Mouse (Mus musculus) CH12.LX (cell line): ENCODE data around the gene Defb19. TPM values are rescaled to one million over a fixed set of nuclear protein-coding genes. Genes with fewer than 3 reads are reported as not detected.

Source experiments
- DNase-seq: peaks from one replicate; pipeline ENCODE4 v3.0.0-alpha.2; 2013; ENCODE audit errors: extremely low read depth
- H3K27ac ChIP-seq: 2 replicates; pipeline ENCODE4 v1.5.1; 2012; ENCODE audit warnings: low read depth, mild to moderate bottlenecking, control low read depth, moderate library complexity; ENCODE audit not compliant: insufficient read depth
- H3K27me3 ChIP-seq: replicated peaks from 2 replicates; pipeline ENCODE3; 2012; ENCODE audit warnings: inconsistent platforms
- H3K36me3 ChIP-seq, 2 experiments: replicated peaks in 1 of 2; 2 replicates each; pipeline versions ENCODE3 to v1.6.1; 2012; ENCODE audit warnings: inconsistent platforms in 1 of 2, low read length in 1 of 2, mild to moderate bottlenecking in 1 of 2, mixed read lengths in 1 of 2, moderate library complexity in 1 of 2; ENCODE audit not compliant: control insufficient read depth in 1 of 2, insufficient read depth in 1 of 2
- H3K4me1 ChIP-seq, 2 experiments: 2 replicates each; pipeline ENCODE4 v1.6.1; 2012; ENCODE audit warnings: inconsistent platforms in 1 of 2, moderate library complexity in 1 of 2; ENCODE audit not compliant: insufficient read depth in 2 of 2, control insufficient read depth in 1 of 2
- H3K4me2 ChIP-seq: 2 replicates; pipeline ENCODE4 v1.6.1; 2012; ENCODE audit warnings: low read depth, mild to moderate bottlenecking, control low read depth; ENCODE audit not compliant: poor library complexity, insufficient read depth, severe bottlenecking
- H3K4me3 ChIP-seq, 3 experiments: fragments of 150-350 bp in 1 of 3; sonication (generic) in 1 of 3; replicated peaks in 1 of 3; 2 replicates each; pipeline versions ENCODE3 to v1.5.1; 2011 to 2012; ENCODE audit warnings: low read depth in 2 of 3, low read length in 2 of 3, mild to moderate bottlenecking in 2 of 3, moderate library complexity in 2 of 3, control low read depth in 1 of 3, improper control_type of control experiment in 1 of 3, inconsistent platforms in 1 of 3, mixed read lengths in 1 of 3; ENCODE audit not compliant: poor library complexity in 1 of 3
- H3K79me2 ChIP-seq: replicated peaks from 2 replicates; pipeline ENCODE4 v1.6.1; 2012; ENCODE audit warnings: mild to moderate bottlenecking, moderate library complexity; ENCODE audit not compliant: control insufficient read depth, poor library complexity, insufficient read depth, severe bottlenecking; ENCODE audit errors: extremely low read depth
- H3K9ac ChIP-seq: 2 replicates; pipeline ENCODE4 v1.6.1; 2012; ENCODE audit warnings: low read depth, mild to moderate bottlenecking, control low read depth, moderate library complexity; ENCODE audit not compliant: insufficient read depth
- H3K9me3 ChIP-seq: replicated peaks from 2 replicates; pipeline ENCODE3; 2012; ENCODE audit warnings: low read length, inconsistent platforms, mixed read lengths
- BHLHE40 ChIP-seq: IDR thresholded peaks from 2 replicates; pipeline ENCODE4 v1.6.1; 2011; ENCODE audit warnings: mild to moderate bottlenecking, low read depth, low read length, improper control_type of control experiment
- CHD1 ChIP-seq: IDR thresholded peaks from 2 replicates; pipeline ENCODE4 v1.6.1; 2012; ENCODE audit warnings: low read depth, low read length, improper control_type of control experiment, inconsistent platforms
- CHD2 ChIP-seq: IDR thresholded peaks from 2 replicates; pipeline ENCODE4 v1.6.1; 2011; ENCODE audit warnings: low read length, improper control_type of control experiment
- CTCF ChIP-seq, 2 experiments: IDR thresholded peaks in 1 of 2; conservative IDR thresholded peaks in 1 of 2; 2 replicates each; pipeline ENCODE4 v1.5.1; 2011 to 2012; ENCODE audit warnings: low read depth in 2 of 2, low read length in 2 of 2, improper control_type of control experiment in 1 of 2, inconsistent platforms in 1 of 2, mild to moderate bottlenecking in 1 of 2, moderate library complexity in 1 of 2
- E2F4 ChIP-seq: IDR thresholded peaks from 2 replicates; pipeline ENCODE4 v1.6.1; 2011; ENCODE audit warnings: low read depth, low read length, improper control_type of control experiment; ENCODE audit not compliant: insufficient replicate concordance
- EP300 ChIP-seq: IDR thresholded peaks from 2 replicates; pipeline ENCODE4 v1.6.1; 2011; ENCODE audit warnings: low read length, improper control_type of control experiment
- IRF4 ChIP-seq: IDR thresholded peaks from 2 replicates; pipeline ENCODE4 v1.6.1; 2014; ENCODE audit warnings: low read depth, mild to moderate bottlenecking, inconsistent platforms, low read length, improper control_type of control experiment
- KAT2A ChIP-seq: IDR thresholded peaks from 2 replicates; pipeline ENCODE4 v1.6.1; 2012; ENCODE audit warnings: low read length, improper control_type of control experiment, inconsistent platforms; ENCODE audit not compliant: insufficient replicate concordance
- MAFK ChIP-seq: IDR thresholded peaks from 2 replicates; pipeline ENCODE4 v1.6.1; 2011; ENCODE audit warnings: low read length, improper control_type of control experiment; ENCODE audit not compliant: insufficient replicate concordance
- MAZ ChIP-seq: IDR thresholded peaks from 2 replicates; pipeline ENCODE4 v1.6.1; 2012; ENCODE audit warnings: low read depth, mild to moderate bottlenecking, inconsistent platforms, low read length, improper control_type of control experiment, moderate library complexity
- MEF2A ChIP-seq: IDR thresholded peaks from 2 replicates; pipeline ENCODE4 v1.6.1; 2014; ENCODE audit warnings: low read depth, mild to moderate bottlenecking, inconsistent platforms, low read length, improper control_type of control experiment, borderline replicate concordance
- MXI1 ChIP-seq: IDR thresholded peaks from 2 replicates; pipeline ENCODE4 v1.6.1; 2011; ENCODE audit warnings: mild to moderate bottlenecking, low read depth, low read length, improper control_type of control experiment
- MYC ChIP-seq: IDR thresholded peaks from 2 replicates; pipeline ENCODE4 v1.6.1; 2011; ENCODE audit warnings: low read depth, mild to moderate bottlenecking, improper control_type of control experiment, low read length
- NELFE ChIP-seq: IDR thresholded peaks from 2 replicates; pipeline ENCODE4 v1.6.1; 2011; ENCODE audit warnings: low read depth, low read length, improper control_type of control experiment
- PAX5 ChIP-seq: IDR thresholded peaks from 2 replicates; pipeline ENCODE4 v1.6.1; 2012; ENCODE audit warnings: low read length, inconsistent platforms, mixed read lengths
- POLR2A ChIP-seq: IDR thresholded peaks from 2 replicates; pipeline ENCODE4 v1.6.1; 2011; ENCODE audit warnings: low read depth, mild to moderate bottlenecking, improper control_type of control experiment, low read length
- POLR2AphosphoS2 ChIP-seq: IDR thresholded peaks from 2 replicates; pipeline ENCODE4 v1.6.1; 2011; ENCODE audit warnings: low read depth, low read length, improper control_type of control experiment
- RAD21 ChIP-seq: IDR thresholded peaks from 2 replicates; pipeline ENCODE4 v1.6.1; 2011; ENCODE audit warnings: low read depth, mild to moderate bottlenecking, low read length, improper control_type of control experiment, moderate library complexity
- RCOR1 ChIP-seq: conservative IDR thresholded peaks from 2 replicates; pipeline ENCODE4 v1.6.1; 2012; ENCODE audit warnings: low read depth, mild to moderate bottlenecking, inconsistent platforms, low read length, improper control_type of control experiment
- SIN3A ChIP-seq: IDR thresholded peaks from 2 replicates; pipeline ENCODE4 v1.6.1; 2012; ENCODE audit warnings: low read length, improper control_type of control experiment, inconsistent platforms
- SMC3 ChIP-seq: IDR thresholded peaks from 2 replicates; pipeline ENCODE4 v1.6.1; 2011; ENCODE audit warnings: low read depth, low read length, improper control_type of control experiment
- USF2 ChIP-seq: conservative IDR thresholded peaks from 2 replicates; pipeline ENCODE4 v1.6.1; 2011; ENCODE audit warnings: low read depth, low read length, improper control_type of control experiment
- ZC3H11A ChIP-seq: IDR thresholded peaks from 2 replicates; pipeline ENCODE4 v1.6.1; 2012; ENCODE audit warnings: low read depth, mild to moderate bottlenecking, inconsistent platforms, low read length, improper control_type of control experiment
- ZKSCAN1 ChIP-seq: IDR thresholded peaks from 2 replicates; pipeline ENCODE4 v1.6.1; 2012; ENCODE audit warnings: low read depth, inconsistent platforms, low read length, improper control_type of control experiment, borderline replicate concordance
- ZMIZ1 ChIP-seq: IDR thresholded peaks from 2 replicates; pipeline ENCODE4 v1.6.1; 2012; ENCODE audit warnings: low read depth, mild to moderate bottlenecking, inconsistent platforms, low read length, improper control_type of control experiment
- ZNF384 ChIP-seq: IDR thresholded peaks from 2 replicates; pipeline ENCODE4 v1.6.1; 2012; ENCODE audit warnings: low read depth, low read length, improper control_type of control experiment, inconsistent platforms
- dilution Hi-C: fragments of 300-500 bp; cut with MboI; formaldehyde crosslinking; loops from 2 replicates; pipeline ENCODE4 v1.14.3; 2020; ENCODE audit warnings: low sequenced_read_pairs; ENCODE audit not compliant: extremely low pct_unique_long_range_greater_than_20kb, extremely low pct_ligation_motif_present
- in situ Hi-C: fragments of 300-500 bp; cut with MboI; formaldehyde crosslinking; loops from 3 replicates; pipeline ENCODE4 v1.14.3; 2019; ENCODE audit warnings: low sequenced_read_pairs, low pct_ligation_motif_present, low pct_unique_long_range_greater_than_20kb, mixed read lengths
- polyA plus RNA-seq: library from polyadenylated mRNA; unstranded; fragments of >175 nt; gene quantifications from 2 replicates; pipeline ENCODE4 v1.2.1, GENCODE M21; 2012; ENCODE audit warnings: low read depth; ENCODE audit not compliant: insufficient read length
- total RNA-seq, 2 experiments: library from RNA; depleted of rRNA; stranded (reverse); fragments of 300-350 nt in 1 of 2; fragments of >200 nt in 1 of 2; gene quantifications; 2 replicates each; pipeline ENCODE4 v1.2.3; 2012 to 2014

The Defb19 gene
- total and polyA plus RNA-seq, 3 experiments, result not detected

GRCm38 (mm10) chr2:152586926-152587560, 6.9 kb upstream of the Defb19 start:
- H3K36me3 ChIP-seq, result no peaks in the 10 kb centered on the region
- no peak overlapping the region for H3K27ac ChIP-seq
- no peaks in the 10 kb centered on the region for H3K9me3 ChIP-seq
- no peaks in the 10 kb centered on the region for H3K79me2 ChIP-seq
- in situ Hi-C loops, result loop anchor here (25.0 kb wide), 1 partner anchor 125 kb away; the partner anchor contains the start of gene Defb23
- no peak for TF ChIP-seq BHLHE40
- TF ChIP-seq CTCF (conservative IDR thresholded peaks at IDR 0.05 in 1 of 2, IDR thresholded peaks at IDR 0.05 in 1 of 2; ENCODE audit: low read depth in 2 of 2, low read length in 2 of 2), result peak; percentile 59 to 71; a peak in 3 of 4 replicates
- no peak for TF ChIP-seq POLR2A
- peak; percentile 47 for TF ChIP-seq RAD21
- peak; percentile 69 for TF ChIP-seq SMC3
- TF ChIP-seq, all 38 proteins: peak for 3
- Histone ChIP-seq H3K4me2 (no peak overlapping the region), H3K9ac (no peak overlapping the region), H3K4me1 (peaks cover 0 to 7% of the 10 kb centered on the region in 2 experiments; a peak in 2 of 4 replicates), H3K27me3 (peaks cover 42% of the 10 kb centered on the region), H3K4me3 (no peak overlapping the region)
- dilution Hi-C loops, result no loop called here
- DNase-seq, result peak; percentile 43

- peaks cover 57% of the 10 kb centered on the region for H3K27me3 ChIP-seq
- H3K9ac ChIP-seq, result no peak overlapping the region
- H3K4me3 ChIP-seq, result no peak overlapping the region
- TF ChIP-seq MYC, result no peak
- TF ChIP-seq USF2, result no peak
- TF ChIP-seq PAX5, result no peak
- TF ChIP-seq RAD21, result no peak
- TF ChIP-seq ZKSCAN1, result no peak
- TF ChIP-seq EP300, result no peak
- TF ChIP-seq IRF4, result no peak
- no peak for TF ChIP-seq MAZ
- TF ChIP-seq E2F4, result no peak
- no peak for TF ChIP-seq KAT2A
- TF ChIP-seq, all 38 proteins: peak for 0
- H3K79me2 ChIP-seq, result no peaks in the 10 kb centered on the region
- no peak overlapping the region for H3K27ac ChIP-seq
- H3K9me3 ChIP-seq, result no peaks in the 10 kb centered on the region
- dilution Hi-C loops (no loop called here), in situ Hi-C loops (loop anchor here (25.0 kb wide), 1 partner anchor 118 kb away; the partner anchor contains the start of gene Defb23)
- no peaks in the 10 kb centered on the region for H3K4me1 ChIP-seq
- no peak overlapping the region for H3K4me2 ChIP-seq
- no peak for DNase-seq
- no peaks in the 10 kb centered on the region for H3K36me3 ChIP-seq
Observed at GRCm38 (mm10) chr2:152580612-152581011, 500 bp upstream of the Defb19 start.

GRCm38 (mm10) chr2:152573484-152573883, 6.6 kb downstream of the Defb19 start:
- Histone ChIP-seq H3K9me3 (peaks cover 5% of the 10 kb centered on the region), H3K79me2 (no peaks in the 10 kb centered on the region), H3K4me1 (no peaks in the 10 kb centered on the region), H3K9ac (no peak overlapping the region), H3K27me3 (peaks cover 55% of the 10 kb centered on the region), H3K4me3 (no peak overlapping the region), H3K27ac (no peak overlapping the region), H3K36me3 (no peaks in the 10 kb centered on the region), H3K4me2 (no peak overlapping the region)
- dilution Hi-C loops, result no loop called here
- DNase-seq, result no peak
- in situ Hi-C loops, result no loop called here
- TF ChIP-seq E2F4, result no peak
- TF ChIP-seq ZMIZ1, result no peak
- no peak for TF ChIP-seq BHLHE40
- no peak for TF ChIP-seq ZKSCAN1
- TF ChIP-seq MXI1, result no peak
- TF ChIP-seq RAD21, result no peak
- no peak for TF ChIP-seq MAFK
- no peak for TF ChIP-seq NELFE
- no peak for TF ChIP-seq RCOR1
- TF ChIP-seq ZNF384, result no peak
- no peak for TF ChIP-seq EP300
- no peak for TF ChIP-seq CHD2
- no peak for TF ChIP-seq MEF2A
- no peak for TF ChIP-seq CHD1
- TF ChIP-seq POLR2AphosphoS2, result no peak
- no peak for TF ChIP-seq ZC3H11A
- TF ChIP-seq SIN3A, result no peak
- no peak for TF ChIP-seq MAZ
